Mouse (Mus musculus): Measurements from ENCODE around the gene Ahrr. TPM values are rescaled to one million over a fixed set of nuclear protein-coding genes. Genes with fewer than 3 reads are reported as not detected.

The Ahrr gene
- polyA plus RNA-seq (2016; fragmentation: Nextera tagmentation; extraction: Ambion mirVana), result 1.5 and 1.6 TPM in 2 replicates

- Histone ChIP-seq H3K36me3 (replicated peaks) (no peaks in the 10 kb centered on the region), H3K27ac (no peak within 1 kb of the TSS), H3K4me3 (peak within 1 kb of the TSS; percentile 46), H3K27me3 (ENCODE audit: poor library complexity, severe bottlenecking) (peaks cover 31% of the 10 kb centered on the region), H3K9me3 (no peaks in the 10 kb centered on the region), H3K4me1 (peaks cover 9% of the 10 kb centered on the region)
- WGBS, result under 1% methylated on average over 27 of the region's 27 CpGs
- DNase-seq (ENCODE audit: extremely low spot score, low spot score), result peak; percentile 69
Measured at GRCm38 (mm10) chr13:74292167-74292566, at the start of gene Ahrr. Gene Ahrr (minus strand): TSS chr13:74292331.

- Histone ChIP-seq H3K27ac (no peak overlapping the region), H3K4me1 (no peaks in the 10 kb centered on the region), H3K4me3 (no peak overlapping the region), H3K9me3 (no peaks in the 10 kb centered on the region), H3K27me3 (ENCODE audit: poor library complexity, severe bottlenecking) (no peaks in the 10 kb centered on the region), H3K36me3 (replicated peaks) (peaks cover 82% of the 10 kb centered on the region)
- no peak for DNase-seq (ENCODE audit: extremely low spot score, low spot score)
- WGBS, result 60% methylated on average over 3 of the region's 3 CpGs
Measured at GRCm38 (mm10) chr13:74341036-74341435, 48.9 kb upstream of the Ahrr start.

GRCm38 (mm10) chr13:74329321-74329720 is 37.2 kb upstream of the Ahrr start:
- Histone ChIP-seq H3K36me3 (replicated peaks) (peaks cover 90% of the 10 kb centered on the region), H3K4me3 (no peak overlapping the region), H3K27me3 (ENCODE audit: poor library complexity, severe bottlenecking) (no peaks in the 10 kb centered on the region), H3K27ac (no peak overlapping the region), H3K4me1 (no peaks in the 10 kb centered on the region), H3K9me3 (no peaks in the 10 kb centered on the region)
- no peak for DNase-seq (ENCODE audit: extremely low spot score, low spot score)

- Histone ChIP-seq H3K27ac (peak within 1 kb of the TSS; percentile 86), H3K4me1 (peaks cover 18% of the 10 kb centered on the region), H3K27me3 (ENCODE audit: poor library complexity, severe bottlenecking) (no peaks in the 10 kb centered on the region), H3K9me3 (no peaks in the 10 kb centered on the region), H3K36me3 (replicated peaks) (peaks cover 39% of the 10 kb centered on the region), H3K4me3 (peak within 1 kb of the TSS; percentile 90)
- peak; percentile 92 for DNase-seq (ENCODE audit: extremely low spot score, low spot score)
- under 1% methylated on average over 36 of the region's 36 CpGs for WGBS
Measured at GRCm38 (mm10) chr13:74317170-74317849, 25.2 kb upstream of the Ahrr start, which contains the start of gene Pdcd6. Gene Pdcd6 (minus strand): TSS chr13:74317580.

GRCm38 (mm10) chr13:74316789-74317169 is 24.6 kb upstream of the Ahrr start:
- Histone ChIP-seq H3K36me3 (replicated peaks) (peaks cover 34% of the 10 kb centered on the region), H3K9me3 (no peaks in the 10 kb centered on the region), H3K27me3 (ENCODE audit: poor library complexity, severe bottlenecking) (no peaks in the 10 kb centered on the region), H3K4me3 (peak overlapping the region; percentile 90), H3K27ac (peak overlapping the region; percentile 86), H3K4me1 (peaks cover 18% of the 10 kb centered on the region)
- DNase-seq (ENCODE audit: extremely low spot score, low spot score), result no peak
- 2% methylated on average over 15 of the region's 15 CpGs for WGBS

- Histone ChIP-seq H3K36me3 (replicated peaks) (peaks cover 33% of the 10 kb centered on the region), H3K27ac (peak overlapping the region; percentile 86; the same call in 1 of the 2 replicates), H3K27me3 (ENCODE audit: poor library complexity, severe bottlenecking) (no peaks in the 10 kb centered on the region), H3K9me3 (no peaks in the 10 kb centered on the region), H3K4me1 (peaks cover 18% of the 10 kb centered on the region), H3K4me3 (peak overlapping the region; percentile 90)
- WGBS, result 36% methylated on average over 4 of the region's 4 CpGs
- no peak for DNase-seq (ENCODE audit: extremely low spot score, low spot score)
Measured at GRCm38 (mm10) chr13:74316386-74316785, 24.3 kb upstream of the Ahrr start.

GRCm38 (mm10) chr13:74314616-74315015 is 22.5 kb upstream of the Ahrr start:
- peaks cover 18% of the 10 kb centered on the region for H3K4me1 ChIP-seq
- peaks cover 39% of the 10 kb centered on the region for H3K36me3 ChIP-seq (replicated peaks)
- no peaks in the 10 kb centered on the region for H3K27me3 ChIP-seq (ENCODE audit: poor library complexity, severe bottlenecking)
- H3K9me3 ChIP-seq, result no peaks in the 10 kb centered on the region
- DNase-seq (ENCODE audit: extremely low spot score, low spot score), result no peak
- WGBS, result 96% methylated on average over 3 of the region's 3 CpGs
- H3K27ac ChIP-seq, result no peak overlapping the region
- H3K4me3 ChIP-seq, result no peak overlapping the region

GRCm38 (mm10) chr13:74305780-74306179 is 13.6 kb upstream of the Ahrr start:
- Histone ChIP-seq H3K27me3 (ENCODE audit: poor library complexity, severe bottlenecking) (no peaks in the 10 kb centered on the region), H3K4me1 (no peaks in the 10 kb centered on the region), H3K4me3 (no peak overlapping the region), H3K27ac (no peak overlapping the region), H3K9me3 (no peaks in the 10 kb centered on the region), H3K36me3 (replicated peaks) (peaks cover 91% of the 10 kb centered on the region)
- DNase-seq (ENCODE audit: extremely low spot score, low spot score), result no peak
- WGBS, result 91% methylated on average over 1 of the region's 1 CpGs

GRCm38 (mm10) chr13:74305380-74305779 is 13.2 kb upstream of the Ahrr start:
- H3K27me3 ChIP-seq (ENCODE audit: poor library complexity, severe bottlenecking), result no peaks in the 10 kb centered on the region
- WGBS, result 93% methylated on average over 6 of the region's 6 CpGs
- no peak overlapping the region for H3K4me3 ChIP-seq
- H3K9me3 ChIP-seq, result no peaks in the 10 kb centered on the region
- H3K27ac ChIP-seq, result no peak overlapping the region
- H3K36me3 ChIP-seq (replicated peaks), result peaks cover 87% of the 10 kb centered on the region
- DNase-seq (ENCODE audit: extremely low spot score, low spot score), result no peak
- no peaks in the 10 kb centered on the region for H3K4me1 ChIP-seq

- Histone ChIP-seq H3K36me3 (replicated peaks) (peaks cover 57% of the 10 kb centered on the region), H3K4me1 (no peaks in the 10 kb centered on the region), H3K27me3 (ENCODE audit: poor library complexity, severe bottlenecking) (no peaks in the 10 kb centered on the region), H3K9me3 (no peaks in the 10 kb centered on the region), H3K27ac (no peak overlapping the region), H3K4me3 (no peak overlapping the region)
- DNase-seq (ENCODE audit: extremely low spot score, low spot score), result no peak
- WGBS, result 87% methylated on average over 10 of the region's 10 CpGs
Measured at GRCm38 (mm10) chr13:74302050-74303037, 10.2 kb upstream of the Ahrr start.

GRCm38 (mm10) chr13:74301607-74301984 is 9.5 kb upstream of the Ahrr start:
- Histone ChIP-seq H3K27me3 (ENCODE audit: poor library complexity, severe bottlenecking) (no peaks in the 10 kb centered on the region), H3K9me3 (no peaks in the 10 kb centered on the region), H3K4me1 (no peaks in the 10 kb centered on the region), H3K27ac (no peak overlapping the region), H3K4me3 (no peak overlapping the region), H3K36me3 (replicated peaks) (peaks cover 50% of the 10 kb centered on the region)
- DNase-seq (ENCODE audit: extremely low spot score, low spot score), result no peak
- 77% methylated on average over 6 of the region's 6 CpGs for WGBS

GRCm38 (mm10) chr13:74300925-74301606 is 8.9 kb upstream of the Ahrr start:
- H3K36me3 ChIP-seq (replicated peaks), result peaks cover 44% of the 10 kb centered on the region
- 43% methylated on average over 4 of the region's 4 CpGs for WGBS

More at GRCm38 (mm10) chr13:74300925-74301606, 8.9 kb upstream of the Ahrr start:
- no peaks in the 10 kb centered on the region for H3K27me3 ChIP-seq (ENCODE audit: poor library complexity, severe bottlenecking)
- H3K4me1 ChIP-seq, result no peaks in the 10 kb centered on the region
- DNase-seq (ENCODE audit: extremely low spot score, low spot score), result peak; percentile 63
- no peaks in the 10 kb centered on the region for H3K9me3 ChIP-seq
- no peak overlapping the region for H3K4me3 ChIP-seq
- H3K27ac ChIP-seq, result no peak overlapping the region

All from forebrain, embryonic 10.5 days (tissue).